Mouse (Mus musculus) brain, embryonic 14.5 days (tissue): ENCODE measurements around the gene Pid1.

Experiments used
- CTCF ChIP-seq: fragments of 200-500 bp; IDR thresholded peaks from 2 replicates; pipeline ENCODE4 v1.5.1; 2012; ENCODE audit warnings: inconsistent platforms, mild to moderate bottlenecking, moderate library complexity, borderline replicate concordance; ENCODE audit not compliant: insufficient read depth, insufficient read length; ENCODE audit errors: extremely low read depth
- POLR2A ChIP-seq: fragments of 200-500 bp; IDR thresholded peaks from 2 replicates; pipeline ENCODE4 v1.6.1; 2012; ENCODE audit warnings: mild to moderate bottlenecking, inconsistent platforms, borderline replicate concordance; ENCODE audit not compliant: poor library complexity, insufficient read depth, insufficient read length, severe bottlenecking; ENCODE audit errors: extremely low read depth

DNA sequence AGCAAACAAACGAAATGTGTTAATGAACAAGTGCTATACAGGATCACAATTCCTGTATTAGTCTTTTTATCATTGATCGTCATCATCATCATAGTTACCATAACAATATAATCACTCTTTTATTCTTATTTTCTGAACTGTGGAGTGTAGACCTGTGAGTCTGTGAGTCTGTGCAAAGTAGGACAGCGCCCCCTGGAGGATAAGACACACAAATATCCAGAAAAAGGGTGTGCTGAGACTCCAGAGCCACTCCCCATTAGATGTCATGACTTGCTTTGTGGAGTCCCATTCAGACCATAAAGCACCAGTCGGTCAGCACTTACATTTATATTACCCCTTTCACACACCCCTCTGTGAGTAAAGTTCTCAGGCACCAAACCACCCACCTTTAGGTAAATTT, 210.0 kb downstream of the Pid1 start:
- TF ChIP-seq POLR2A (no peak), CTCF (peak; percentile 44; the same call in 1 of the 2 replicates)
